Mouse (Mus musculus): Measurements from ENCODE around the gene Tifa.

DNA sequence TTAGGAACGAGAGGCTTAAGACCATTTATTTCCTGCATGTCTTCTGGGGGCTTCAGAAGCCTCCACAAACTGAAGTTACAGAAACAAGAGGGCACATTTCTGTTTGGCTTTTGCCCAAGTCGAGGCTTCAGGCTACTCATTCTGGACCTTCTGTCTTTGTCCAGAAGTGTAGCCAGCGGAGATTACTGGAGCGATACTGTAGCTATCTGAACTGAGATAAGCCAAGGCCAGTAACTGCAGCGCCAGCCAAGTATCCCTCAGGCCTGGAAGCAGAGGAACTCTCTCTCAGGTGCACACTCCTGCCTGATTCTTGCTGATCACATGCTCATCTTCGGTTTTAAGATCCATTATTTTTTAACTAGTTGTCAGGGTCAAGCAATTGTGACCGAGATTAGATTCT, 1.6 kb upstream of the Tifa start:
- TF ChIP-seq POLR2A (IDR thresholded peaks at IDR 0.05; ENCODE audit: extremely low read depth, insufficient read depth, low read length) (no peak), CTCF (IDR thresholded peaks at IDR 0.05; ENCODE audit: low read depth, low read length) (no peak)

Measured in liver, adult 2 months (tissue).